Mouse (Mus musculus) duodenum, adult 2 months (tissue): ENCODE measurements around the gene Tram2. TPM values are rescaled to one million over a fixed set of nuclear protein-coding genes. Genes with fewer than 3 reads are reported as not detected.

ENCODE experiments used
- polyA plus RNA-seq: library from polyadenylated mRNA; depleted of rRNA; stranded (reverse); fragments of >200 nt; gene quantifications from 2 replicates; pipeline ENCODE4 v1.2.3, GENCODE M21; 2012; ENCODE audit warnings: low replicate concordance; rRNA removed

Gene Tram2
- 3.7 and 4.2 TPM in 2 replicates for polyA plus RNA-seq

GRCm38 (mm10) chr1:21079217-21079773 is at the start of gene Tram2:
Gene Tram2 (minus strand): TSS chr1:21079229.

GRCm38 (mm10) chr1:20951300-20951763 is 127.7 kb downstream of the Tram2 start, which contains the start of gene Efhc1:
Gene Efhc1 (plus strand): TSS chr1:20951626.

Other genes with a start within 250 kb of the Tram2 start
- gene Paqr8, start 188.6 kb downstream of the Tram2 start, polyA plus RNA-seq, result 3.0 and 21.0 TPM in 2 replicates
- 0.14 and 0.15 TPM in 2 replicates for gene Efhc1, start 127.6 kb downstream of the Tram2 start, polyA plus RNA-seq
- 1.9 and 2.0 TPM in 2 replicates for gene Tmem14a, start 139.3 kb upstream of the Tram2 start, polyA plus RNA-seq
- gene Gsta3, start 161.4 kb upstream of the Tram2 start, polyA plus RNA-seq, result 1.4 and 3.5 TPM in 2 replicates